Mouse (Mus musculus) olfactory bulb, adult 2 months (tissue): Measurements from ENCODE around the gene Gm3336.

Experiments used
- CTCF ChIP-seq: fragments of 200-500 bp; IDR thresholded peaks from 2 replicates; pipeline ENCODE4 v1.5.1; 2012; ENCODE audit warnings: low read depth, mild to moderate bottlenecking, low read length, moderate library complexity; ENCODE audit not compliant: insufficient read depth
- POLR2A ChIP-seq: fragments of 200-500 bp; IDR thresholded peaks from 2 replicates; pipeline ENCODE4 v1.6.1; 2012; ENCODE audit warnings: mild to moderate bottlenecking, low read depth, low read length, moderate library complexity; ENCODE audit not compliant: insufficient read depth

GRCm38 (mm10) chr8:70693636-70694035 is 24.7 kb upstream of the Gm3336 start:
- no peak for TF ChIP-seq POLR2A
- TF ChIP-seq CTCF: no peak
